Mouse (Mus musculus): ENCODE results near the gene Tpx2.

GRCm38 (mm10) chr2:152804408-152805110 lies 43.2 kb upstream of the Tpx2 start:
- TF ChIP-seq CTCF (IDR thresholded peaks at IDR 0.05; ENCODE audit: low read depth) = no peak
- peak; percentile 39; the same call in 1 of the 2 replicates for TF ChIP-seq EP300 (IDR thresholded peaks at IDR 0.05; ENCODE audit: low read depth)

All from liver, postnatal 0 days (tissue).